Mouse (Mus musculus): ENCODE data around the gene Gm8947. TPM values are rescaled to one million over a fixed set of nuclear protein-coding genes. Genes with fewer than 3 reads are reported as not detected.

Gm8947 gene
- polyA plus RNA-seq, 1 experiment from 2014 or later, result 0.14 TPM

DNA sequence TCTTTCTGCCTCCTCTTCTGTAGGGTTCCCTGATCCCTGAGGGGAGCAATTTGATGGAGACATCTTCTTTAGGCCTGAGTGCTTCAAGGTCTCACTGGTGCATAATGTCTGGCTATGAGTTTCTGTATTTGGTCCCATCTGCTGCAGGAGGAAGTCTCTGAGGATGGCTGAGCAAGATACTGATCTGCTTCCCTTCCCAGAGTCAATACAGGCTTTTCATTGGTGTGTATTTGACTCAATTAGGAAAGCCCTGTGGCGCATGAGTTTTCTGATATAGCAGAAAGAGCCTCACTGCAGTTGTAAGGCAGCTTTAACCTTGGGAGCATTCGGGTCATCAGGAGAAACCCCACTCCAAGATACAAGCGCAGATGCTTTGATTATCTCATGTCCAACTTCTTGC is 36.0 kb upstream of the Gm8947 start:
- no peak for TF ChIP-seq CTCF (IDR thresholded peaks at IDR 0.05; ENCODE audit: low read depth)
- 88% methylated on average over 3 of the region's 3 CpGs for WGBS
- ATAC-seq (ENCODE audit: insufficient read depth), result no peak
- no peak overlapping the region for H3K9ac ChIP-seq
- no peak for DNase-seq
- H3K4me3 ChIP-seq (ENCODE audit: low read depth, low read length), result no peak overlapping the region
- no peaks in the 10 kb centered on the region for H3K9me3 ChIP-seq (ENCODE audit: low read depth, low read length)
- H3K4me2 ChIP-seq, result no peak overlapping the region
- no peaks in the 10 kb centered on the region for H3K27me3 ChIP-seq (ENCODE audit: insufficient read depth, low read length)
- no peaks in the 10 kb centered on the region for H3K4me1 ChIP-seq (ENCODE audit: insufficient read depth)
- H3K36me3 ChIP-seq (ENCODE audit: insufficient read depth), result no peaks in the 10 kb centered on the region
- no peak overlapping the region for H3K27ac ChIP-seq (ENCODE audit: low read depth)

DNA sequence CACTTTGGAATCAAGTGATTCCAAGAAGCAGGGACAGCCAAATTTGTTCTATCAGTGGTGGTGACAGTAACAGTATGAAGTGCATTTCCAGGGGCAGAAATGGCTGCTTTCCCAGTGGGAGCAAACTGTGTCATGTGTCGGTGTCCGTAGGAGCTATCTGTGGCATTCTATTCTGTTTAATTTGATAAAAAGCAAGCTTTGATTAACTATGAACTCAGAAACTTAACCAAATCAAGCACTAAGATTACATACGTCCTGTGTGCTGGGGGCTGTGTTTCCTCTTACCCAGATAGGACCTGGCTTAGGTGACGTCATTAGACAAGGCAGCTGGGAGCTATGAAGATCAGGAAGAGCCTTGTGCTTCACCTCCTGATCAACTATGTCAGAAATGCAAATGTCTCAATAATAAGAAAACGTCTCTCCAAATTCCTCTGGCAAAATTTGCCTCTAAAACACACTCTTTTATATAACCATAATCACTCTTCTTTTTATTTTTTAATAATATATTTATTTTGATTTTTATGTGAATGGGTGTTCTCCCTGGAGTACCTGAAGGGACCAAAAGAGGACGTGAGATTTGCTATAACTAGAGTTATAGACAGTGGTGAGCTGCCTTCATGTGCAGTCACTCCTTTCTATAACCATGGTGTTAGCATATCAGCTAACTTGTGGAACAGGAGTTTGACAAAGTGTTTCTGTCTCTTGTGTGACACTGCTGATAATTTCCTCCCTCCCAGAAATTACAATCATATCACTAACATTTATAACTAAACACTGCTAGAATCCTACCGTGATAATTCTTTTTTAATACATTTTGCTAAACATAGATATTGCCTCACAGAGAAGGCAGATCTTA is 35.2 kb upstream of the Gm8947 start:
- TF ChIP-seq CTCF (IDR thresholded peaks at IDR 0.05; ENCODE audit: low read depth), result no peak
- no peak for ATAC-seq (ENCODE audit: insufficient read depth)
- Histone ChIP-seq H3K4me3 (ENCODE audit: low read depth, low read length) (no peak overlapping the region), H3K27me3 (ENCODE audit: insufficient read depth, low read length) (no peaks in the 10 kb centered on the region), H3K9me3 (ENCODE audit: low read depth, low read length) (no peaks in the 10 kb centered on the region), H3K4me2 (no peak overlapping the region), H3K36me3 (ENCODE audit: insufficient read depth) (no peaks in the 10 kb centered on the region), H3K4me1 (ENCODE audit: insufficient read depth) (no peaks in the 10 kb centered on the region), H3K27ac (ENCODE audit: low read depth) (no peak overlapping the region), H3K9ac (no peak overlapping the region)
- DNase-seq, result no peak
- 50% methylated on average over 7 of the region's 7 CpGs for WGBS

DNA sequence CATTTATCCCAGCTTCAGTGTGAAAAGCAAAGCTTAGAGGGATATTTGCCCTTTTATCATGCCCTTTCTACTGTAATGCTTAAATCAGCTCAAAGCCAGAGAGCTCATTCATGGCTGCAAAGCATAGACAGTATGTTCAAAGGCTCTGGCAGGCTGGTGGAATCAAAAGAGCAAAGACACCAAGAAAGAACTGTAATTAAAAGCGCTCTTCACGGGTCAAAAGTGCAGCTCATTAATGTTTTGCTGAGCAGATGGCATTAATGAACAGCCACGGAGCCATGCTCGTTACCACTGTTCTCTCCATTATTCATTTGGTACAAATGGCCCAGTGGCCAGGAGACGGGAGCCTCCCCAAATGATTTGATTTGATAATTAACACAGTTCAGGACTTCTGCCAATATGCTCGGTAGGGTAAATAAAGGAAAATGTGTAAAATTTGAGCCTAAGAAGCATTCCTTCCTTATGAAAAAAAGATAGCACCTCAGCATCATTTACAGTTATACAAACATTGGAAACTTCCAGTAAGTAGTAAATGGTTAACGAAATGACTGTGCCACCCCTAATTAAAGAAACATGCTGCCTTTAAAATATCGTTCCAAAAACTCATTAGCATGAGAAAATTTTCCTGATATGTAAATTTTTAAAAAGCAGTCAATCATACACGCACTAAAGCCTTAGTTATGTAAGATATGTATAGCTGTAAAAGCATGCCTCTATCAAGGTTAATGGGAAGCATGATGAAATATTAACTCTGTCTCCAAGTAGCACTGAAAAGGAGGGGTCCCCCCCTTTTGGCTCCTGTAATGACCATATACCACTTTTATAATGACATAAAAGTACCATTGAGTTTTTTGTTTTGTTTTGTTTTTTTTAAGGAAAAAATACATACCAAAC is 34.0 kb upstream of the Gm8947 start:
- no peaks in the 10 kb centered on the region for H3K9me3 ChIP-seq (ENCODE audit: low read depth, low read length)
- no peaks in the 10 kb centered on the region for H3K27me3 ChIP-seq (ENCODE audit: insufficient read depth, low read length)
- ATAC-seq (ENCODE audit: insufficient read depth), result no peak
- H3K9ac ChIP-seq, result no peak overlapping the region
- no peaks in the 10 kb centered on the region for H3K4me1 ChIP-seq (ENCODE audit: insufficient read depth)
- H3K27ac ChIP-seq (ENCODE audit: low read depth), result no peak overlapping the region
- 76% methylated on average over 9 of the region's 9 CpGs for WGBS
- TF ChIP-seq CTCF (IDR thresholded peaks at IDR 0.05; ENCODE audit: low read depth), result no peak
- no peak for DNase-seq
- no peaks in the 10 kb centered on the region for H3K36me3 ChIP-seq (ENCODE audit: insufficient read depth)
- H3K4me3 ChIP-seq (ENCODE audit: low read depth, low read length), result no peak overlapping the region
- no peak overlapping the region for H3K4me2 ChIP-seq

DNA sequence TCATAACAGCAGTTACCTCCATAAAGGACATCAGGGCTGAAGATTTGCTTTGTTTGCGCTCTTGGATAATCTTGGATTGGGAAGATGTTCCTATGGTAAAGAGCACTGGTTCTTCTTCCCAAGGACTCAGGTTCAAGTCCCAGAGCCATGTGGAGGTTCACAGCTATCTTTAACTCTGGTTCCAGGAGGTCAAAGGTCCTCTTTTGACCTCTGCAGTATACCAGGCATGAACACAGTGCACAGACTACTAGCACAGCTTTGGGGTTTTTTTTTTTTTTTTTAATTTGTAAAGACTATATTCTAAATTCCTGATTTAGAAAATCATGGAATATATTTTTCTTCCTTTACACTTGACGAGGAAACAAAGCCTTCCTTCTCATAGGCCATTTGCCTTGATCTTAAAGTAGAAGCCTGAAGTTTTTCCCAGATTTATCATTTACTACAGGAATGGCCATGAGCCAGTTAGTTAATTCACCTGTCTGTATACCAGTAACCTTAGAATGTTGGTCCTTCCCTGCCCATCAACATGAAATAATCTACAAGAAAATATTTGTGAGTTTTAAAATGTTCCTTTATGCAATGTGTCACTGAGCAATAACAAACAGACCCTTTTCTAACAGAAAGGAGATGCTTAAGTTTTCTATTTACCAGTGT is 33.2 kb upstream of the Gm8947 start:
- no peaks in the 10 kb centered on the region for H3K27me3 ChIP-seq (ENCODE audit: insufficient read depth, low read length)
- ATAC-seq (ENCODE audit: insufficient read depth) (no peak), DNase-seq (no peak)
- no peak overlapping the region for H3K27ac ChIP-seq (ENCODE audit: low read depth)
- H3K9me3 ChIP-seq (ENCODE audit: low read depth, low read length), result no peaks in the 10 kb centered on the region
- TF ChIP-seq CTCF (IDR thresholded peaks at IDR 0.05; ENCODE audit: low read depth), result no peak
- H3K4me1 ChIP-seq (ENCODE audit: insufficient read depth), result no peaks in the 10 kb centered on the region
- H3K4me2 ChIP-seq, result no peak overlapping the region
- no peak overlapping the region for H3K9ac ChIP-seq
- H3K4me3 ChIP-seq (ENCODE audit: low read depth, low read length), result no peak overlapping the region
- no peaks in the 10 kb centered on the region for H3K36me3 ChIP-seq (ENCODE audit: insufficient read depth)
- WGBS, result 84% methylated on average over 2 of the region's 2 CpGs

DNA sequence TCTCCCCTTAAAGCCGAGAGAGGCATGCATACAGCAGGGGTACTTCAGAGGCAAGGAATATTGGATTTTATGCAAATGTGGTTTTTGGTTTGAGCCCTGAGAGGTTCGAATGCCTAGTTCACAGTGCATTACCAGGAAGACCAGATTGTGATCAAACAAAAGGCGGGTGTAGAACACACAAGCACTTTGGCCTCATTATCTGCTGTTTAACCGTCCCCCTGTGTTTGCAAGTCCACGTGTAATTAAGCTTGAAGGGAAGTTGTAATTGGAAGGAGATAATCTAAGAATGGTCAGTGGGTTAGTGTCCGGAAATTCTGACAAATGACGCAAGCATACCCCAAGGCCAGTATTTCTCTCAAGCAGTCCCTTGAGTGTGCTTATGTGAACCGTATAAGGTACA is 26.1 kb upstream of the Gm8947 start:
- no peak overlapping the region for H3K4me3 ChIP-seq (ENCODE audit: low read depth, low read length)
- H3K9me3 ChIP-seq (ENCODE audit: low read depth, low read length), result no peaks in the 10 kb centered on the region
- no peak for TF ChIP-seq CTCF (IDR thresholded peaks at IDR 0.05; ENCODE audit: low read depth)
- H3K36me3 ChIP-seq (ENCODE audit: insufficient read depth), result no peaks in the 10 kb centered on the region
- H3K27ac ChIP-seq (ENCODE audit: low read depth), result no peak overlapping the region
- ATAC-seq (ENCODE audit: insufficient read depth) (no peak), DNase-seq (no peak)
- H3K27me3 ChIP-seq (ENCODE audit: insufficient read depth, low read length), result no peaks in the 10 kb centered on the region
- H3K9ac ChIP-seq, result no peak overlapping the region
- H3K4me2 ChIP-seq, result no peak overlapping the region
- H3K4me1 ChIP-seq (ENCODE audit: insufficient read depth), result no peaks in the 10 kb centered on the region
- WGBS, result 47% methylated on average over 8 of the region's 8 CpGs

DNA sequence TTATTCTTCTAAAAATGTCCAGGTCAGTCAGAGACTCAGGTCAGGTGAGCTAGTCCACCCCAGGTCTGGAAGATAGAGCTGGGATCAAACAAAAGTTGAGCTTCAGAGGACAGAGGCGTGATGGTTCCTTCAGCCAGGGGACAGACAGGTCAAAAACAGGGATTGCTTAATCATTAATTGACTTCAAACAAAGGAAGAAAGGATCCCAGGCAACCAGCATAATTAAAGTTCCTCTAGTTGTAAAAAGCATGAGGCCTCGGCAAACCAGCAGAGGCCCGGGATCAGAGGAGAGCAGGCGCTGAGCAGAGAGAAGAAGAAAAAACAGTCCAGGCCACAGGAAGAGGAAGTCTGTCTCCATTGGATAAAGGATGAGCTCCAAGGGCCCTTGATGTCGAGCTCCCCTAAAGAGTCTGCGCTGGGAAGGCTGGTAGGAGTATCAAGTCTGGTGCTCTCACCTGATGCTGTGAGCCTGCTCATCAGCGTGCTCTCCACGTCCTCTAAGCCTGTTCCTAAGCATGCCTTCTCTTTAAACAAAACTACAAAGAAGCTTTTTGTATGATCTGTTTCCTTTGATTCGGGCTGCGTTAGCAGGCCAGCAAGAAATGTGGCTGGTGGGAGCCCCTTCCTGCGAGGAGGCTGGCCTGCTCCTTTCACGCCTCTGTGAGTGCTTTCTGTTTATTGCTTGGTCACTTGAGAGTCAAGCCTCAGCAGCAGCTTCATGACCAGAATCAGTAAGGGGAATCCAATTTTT is 24.7 kb upstream of the Gm8947 start:
- 22% methylated on average over 12 of the region's 12 CpGs for WGBS
- Histone ChIP-seq H3K9ac (no peak overlapping the region), H3K27me3 (ENCODE audit: insufficient read depth, low read length) (no peaks in the 10 kb centered on the region), H3K36me3 (ENCODE audit: insufficient read depth) (no peaks in the 10 kb centered on the region), H3K27ac (ENCODE audit: low read depth) (no peak overlapping the region), H3K4me1 (ENCODE audit: insufficient read depth) (no peaks in the 10 kb centered on the region), H3K4me2 (no peak overlapping the region), H3K4me3 (ENCODE audit: low read depth, low read length) (no peak overlapping the region), H3K9me3 (ENCODE audit: low read depth, low read length) (no peaks in the 10 kb centered on the region)
- DNase-seq, result no peak
- TF ChIP-seq CTCF (IDR thresholded peaks at IDR 0.05; ENCODE audit: low read depth), result no peak
- ATAC-seq (ENCODE audit: insufficient read depth), result no peak
